Mouse (Mus musculus): ENCODE data around the gene 4930452B06Rik.

Gene 4930452B06Rik

DNA sequence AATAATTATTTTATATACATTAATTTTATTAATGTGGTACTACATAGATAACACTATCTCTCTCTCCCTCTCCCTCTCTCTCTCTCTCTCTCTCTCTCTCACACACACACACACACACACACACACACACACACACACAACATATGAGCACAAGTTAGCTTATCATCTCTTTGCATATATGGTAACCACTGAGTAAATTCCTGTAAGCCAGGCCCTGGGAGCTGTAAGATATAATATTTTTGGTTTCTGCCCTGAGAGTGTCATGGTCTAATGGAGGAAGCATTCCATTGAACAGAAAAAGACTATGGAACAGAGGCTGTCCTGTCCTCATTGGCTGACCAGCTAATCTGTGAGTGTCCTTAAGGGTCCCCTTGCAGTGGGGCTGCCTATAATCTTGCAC is 216.7 kb downstream of the 4930452B06Rik start:
- DNase-seq: no peak

DNA sequence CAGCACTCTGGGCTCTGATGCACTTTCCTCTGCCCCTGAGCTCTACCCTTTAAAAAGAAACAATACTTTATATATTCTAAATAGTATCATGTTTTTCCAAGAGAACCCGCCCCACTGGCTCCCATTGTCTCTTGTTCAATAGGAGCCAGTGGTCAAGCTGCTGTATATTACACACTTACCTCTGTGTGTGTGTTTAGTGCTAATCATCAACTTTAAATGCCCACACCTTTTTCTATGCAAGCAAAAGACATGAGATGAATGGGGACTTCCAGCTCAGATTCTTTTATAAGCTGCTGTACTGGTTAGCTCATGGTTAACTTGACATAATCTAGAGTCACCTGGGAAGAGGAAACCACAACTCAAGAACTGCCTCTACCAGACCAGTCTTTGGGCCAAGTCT is 218.7 kb downstream of the 4930452B06Rik start:
- no peak for DNase-seq

DNA sequence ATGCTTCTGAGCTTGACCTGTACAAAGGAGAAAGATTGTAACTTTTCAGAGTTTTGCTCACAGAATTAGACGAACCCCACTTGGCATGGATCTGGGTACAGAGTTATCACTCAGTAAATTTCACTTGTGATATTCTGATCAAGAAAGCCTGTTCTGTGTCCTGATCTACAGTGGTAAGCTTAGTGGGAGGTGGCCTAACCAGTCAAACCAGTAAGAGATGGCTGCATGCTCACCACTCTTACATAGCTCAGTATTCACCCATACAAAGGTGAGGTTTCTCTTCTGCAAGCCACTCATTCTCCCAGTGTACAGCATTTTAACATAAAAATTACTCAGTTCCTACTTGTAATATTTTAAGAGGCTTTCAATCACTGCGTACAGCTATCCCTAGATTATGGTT is 221.7 kb downstream of the 4930452B06Rik start:
- no peak for DNase-seq

DNA sequence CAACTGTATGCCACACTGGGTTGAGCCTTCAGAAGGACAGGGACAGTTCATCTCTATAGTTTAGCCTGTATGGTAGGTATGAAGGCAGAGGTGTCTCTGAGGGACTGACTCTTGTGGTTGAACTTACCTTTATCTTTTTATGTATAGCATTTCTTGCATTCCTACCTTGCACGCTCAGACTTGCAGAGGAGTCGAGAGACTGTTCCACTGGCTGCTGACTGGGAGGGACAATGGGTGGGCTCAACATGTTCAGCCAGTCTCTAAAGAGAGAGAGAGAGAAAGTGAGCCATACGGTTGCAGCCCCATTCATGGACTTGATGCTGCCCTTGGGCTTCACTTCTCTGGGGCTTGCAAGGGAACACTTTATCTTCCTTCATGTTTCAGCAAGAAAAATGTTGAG is 223.3 kb downstream of the 4930452B06Rik start:
- no peak for DNase-seq

DNA sequence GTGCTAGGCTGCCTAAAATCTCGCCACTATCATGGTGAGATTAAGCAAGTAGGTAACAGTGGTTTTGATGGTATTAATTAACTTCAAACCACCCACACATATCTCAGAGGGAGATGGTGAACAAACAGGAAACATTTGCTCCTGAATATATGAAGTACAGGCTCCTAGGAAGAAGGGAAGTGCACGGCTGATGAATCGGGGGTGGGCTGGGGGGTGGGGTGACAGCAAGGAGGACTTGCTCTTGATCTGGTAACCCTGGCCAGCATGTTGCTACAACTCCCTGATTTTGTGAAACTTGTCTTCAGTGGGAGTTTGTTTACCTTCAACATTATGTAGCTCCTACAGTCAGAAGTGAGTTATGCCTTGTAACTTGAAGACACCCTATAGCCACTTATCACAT is 224.4 kb downstream of the 4930452B06Rik start:
- DNase-seq: no peak

DNA sequence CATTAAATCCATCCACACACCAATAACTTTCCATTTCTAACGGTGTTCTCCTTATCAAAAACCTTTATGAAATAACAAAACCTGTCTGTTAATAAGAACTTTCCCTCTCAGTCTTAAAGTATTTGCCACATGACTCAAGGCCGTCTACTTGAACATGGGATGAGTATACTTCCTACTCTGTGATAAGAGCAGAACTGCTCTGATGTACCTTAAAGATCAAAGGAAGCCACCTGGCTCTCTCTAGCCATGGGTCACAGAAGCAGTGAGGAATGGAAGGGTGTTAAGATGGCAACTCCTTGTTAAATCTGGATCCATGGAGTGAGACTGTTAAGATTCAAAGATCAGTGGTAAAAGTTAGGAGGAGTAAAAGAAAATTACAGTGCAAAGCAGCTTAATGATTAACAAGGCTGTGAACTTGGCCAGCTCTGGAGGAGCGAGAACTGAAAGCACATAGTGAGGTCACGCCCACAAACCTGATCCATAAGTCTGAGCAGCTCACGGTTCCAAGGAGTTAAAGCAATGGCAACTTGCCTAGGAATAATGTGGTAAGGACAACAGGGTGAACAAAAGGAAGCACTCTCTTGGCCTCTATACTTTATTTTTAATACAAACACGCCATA is 235.3 kb downstream of the 4930452B06Rik start:
- DNase-seq: no peak

DNA sequence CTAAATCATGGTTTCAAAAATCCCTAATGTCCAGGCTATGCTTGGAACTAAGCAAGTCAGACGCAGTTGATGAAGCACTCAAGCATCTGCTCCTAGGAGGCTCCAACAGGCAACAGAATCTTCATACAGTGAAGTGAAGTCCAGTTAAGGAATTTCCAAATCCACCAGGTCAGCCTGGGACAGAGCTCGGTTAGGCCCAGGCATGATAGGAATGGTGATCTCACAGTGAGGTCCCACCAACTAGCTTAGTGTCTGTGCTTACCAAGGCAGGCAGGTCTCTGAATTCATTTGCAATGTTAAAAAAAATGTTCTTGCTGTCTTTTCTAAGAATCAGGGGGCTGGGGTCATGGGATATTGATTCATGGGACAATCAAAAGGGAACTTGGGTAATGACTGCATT is 236.3 kb downstream of the 4930452B06Rik start:
- no peak for DNase-seq

DNA sequence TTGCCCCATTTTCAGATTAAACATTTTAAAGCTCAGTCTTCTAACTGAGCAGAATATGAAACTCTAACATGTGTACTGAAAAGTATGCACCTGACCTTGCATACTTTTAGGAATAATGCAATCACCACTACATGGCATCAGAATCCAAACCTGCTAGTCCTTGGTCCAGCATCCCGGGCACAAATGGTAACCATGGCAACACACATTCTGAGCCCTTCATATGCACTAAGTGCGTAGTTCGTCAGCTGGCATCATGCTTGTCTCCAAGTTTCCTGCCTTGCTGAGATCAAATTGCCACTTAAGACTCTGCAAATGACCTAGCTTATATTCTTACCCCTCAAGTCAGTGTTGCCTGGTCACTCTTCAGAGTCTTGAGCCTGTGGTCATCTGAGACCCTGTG is 243.2 kb downstream of the 4930452B06Rik start:
- no peak for DNase-seq

DNA sequence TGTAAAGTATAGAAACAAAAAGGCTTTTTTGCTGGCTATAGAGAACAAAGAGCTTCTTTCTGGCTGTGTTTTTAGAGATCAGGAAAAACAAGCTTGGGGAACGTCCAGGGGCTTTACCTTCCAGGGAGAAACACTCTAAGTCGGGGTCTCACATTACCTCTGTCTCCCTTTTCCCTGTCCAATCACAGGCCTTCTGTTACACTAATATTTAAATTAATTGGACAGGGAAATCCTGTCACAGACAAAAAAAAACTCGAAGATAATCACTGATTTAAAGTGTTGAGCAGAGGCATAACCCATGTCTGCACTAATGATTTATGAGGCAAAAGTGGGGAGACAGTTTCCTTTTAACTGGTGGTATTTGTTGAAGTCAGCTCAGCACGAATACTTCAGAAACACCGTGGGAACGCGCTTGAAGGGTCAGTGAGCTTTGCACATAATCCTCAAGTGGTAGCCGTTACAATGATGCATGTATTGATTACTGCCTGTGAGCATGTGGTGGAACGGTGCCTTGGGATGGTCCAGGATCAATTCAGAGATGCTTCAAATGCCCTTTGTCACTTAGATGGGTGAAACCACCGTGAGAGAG is 244.7 kb downstream of the 4930452B06Rik start:
- DNase-seq: no peak

DNA sequence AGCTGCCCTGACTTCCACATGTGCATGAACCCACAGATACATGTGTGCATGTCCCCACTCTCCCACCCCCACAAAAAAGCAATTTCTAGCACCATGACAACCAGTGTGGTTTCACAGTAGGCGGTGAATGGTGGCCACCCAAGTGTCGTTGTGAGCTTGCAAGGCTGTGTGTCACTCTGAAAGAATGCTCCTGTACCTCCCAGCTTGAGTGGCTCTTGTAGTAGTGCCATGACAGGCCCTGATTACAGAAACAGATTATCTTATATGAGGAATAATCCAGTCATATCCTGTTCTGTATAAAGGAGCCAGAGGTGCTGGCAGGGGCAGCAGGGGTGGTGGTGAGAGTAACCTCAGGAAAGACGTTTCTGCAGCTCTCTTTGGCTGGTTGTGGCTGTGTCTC is 247.4 kb downstream of the 4930452B06Rik start:
- DNase-seq: no peak

DNA sequence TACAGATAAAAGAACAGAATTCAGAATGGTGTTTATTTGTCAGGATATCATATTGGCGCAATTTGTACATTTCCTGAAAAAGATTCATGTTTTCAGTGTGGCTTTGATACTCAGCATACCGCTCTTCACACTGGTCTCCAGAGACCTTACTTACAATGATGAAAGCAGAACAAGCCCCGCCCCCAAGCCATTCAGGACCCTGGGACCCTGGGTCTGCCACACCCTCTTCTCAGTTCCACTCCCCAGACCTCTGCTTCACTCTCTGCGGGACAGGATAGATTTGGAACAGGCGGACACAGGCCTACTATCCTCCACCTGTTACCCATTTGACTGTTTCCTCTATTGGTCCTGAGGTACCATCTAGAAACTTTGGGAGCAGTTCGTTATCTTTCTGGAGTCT is 260.1 kb downstream of the 4930452B06Rik start:
- no peak for DNase-seq

DNA sequence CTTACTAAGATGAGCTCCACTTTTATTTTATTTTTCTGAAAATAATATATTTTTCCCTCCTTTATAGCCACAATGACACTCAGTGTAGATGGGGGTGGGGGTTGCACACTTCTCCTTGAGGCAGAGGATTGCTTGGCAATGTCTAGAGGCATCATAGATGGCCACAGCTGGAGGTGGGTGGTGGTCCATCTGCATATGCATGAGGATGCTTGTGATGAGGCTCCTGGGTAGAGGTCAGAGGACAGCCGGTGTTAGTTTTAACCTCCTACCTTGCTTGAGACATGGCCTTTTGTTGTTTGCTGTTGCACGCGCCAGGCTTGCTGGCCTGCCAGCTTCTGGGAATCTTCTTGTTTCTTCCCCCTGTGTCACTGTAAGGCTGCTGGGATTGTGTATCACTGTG is 262.7 kb downstream of the 4930452B06Rik start:
- no peak for DNase-seq

DNA sequence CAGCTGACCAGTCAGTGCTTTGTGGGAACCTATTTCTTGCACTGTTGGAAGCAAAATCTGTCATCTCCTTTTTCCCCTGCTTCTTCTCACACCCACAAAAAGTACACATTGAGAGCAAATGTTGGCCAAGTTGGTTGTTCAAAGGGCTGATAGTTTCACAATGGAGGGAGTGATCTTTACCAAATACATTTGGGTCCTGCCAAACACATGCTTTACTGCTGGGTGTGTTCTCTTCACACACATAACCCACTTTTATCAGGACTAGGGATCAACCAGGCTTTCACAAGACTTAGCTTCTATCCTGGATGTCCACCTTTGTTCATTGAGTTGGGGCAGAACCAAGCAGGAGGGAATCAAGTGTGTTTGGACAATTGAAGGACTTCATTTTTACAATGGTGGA is 267.5 kb downstream of the 4930452B06Rik start:
- no peak for DNase-seq

DNA sequence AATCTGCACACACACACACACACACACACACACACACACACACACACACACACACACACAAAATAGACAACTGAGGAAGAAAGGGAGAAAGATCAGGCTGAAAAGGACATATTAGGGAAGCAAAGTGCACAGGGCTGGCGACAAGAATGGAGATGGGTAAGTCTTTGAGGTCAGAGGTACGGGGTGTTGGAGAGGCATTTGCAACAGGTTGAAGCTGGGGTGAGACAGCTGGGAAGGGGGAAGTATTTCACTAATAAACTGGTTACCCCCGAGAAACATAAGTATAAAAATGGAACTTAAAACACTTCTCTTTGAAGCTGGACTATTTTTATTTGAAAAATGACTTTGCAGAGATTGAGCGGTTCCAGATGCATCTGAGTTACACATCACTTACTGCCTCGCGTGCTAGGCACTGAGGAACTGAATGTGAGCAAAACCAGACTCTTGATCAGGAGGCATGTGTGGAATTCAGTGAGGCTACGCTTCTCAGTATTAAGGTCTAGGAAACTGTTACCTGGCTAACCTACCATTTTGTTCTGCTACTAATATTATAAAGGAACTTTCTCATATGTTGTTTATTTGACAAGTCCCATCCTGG is 270.3 kb downstream of the 4930452B06Rik start:
- DNase-seq: no peak

DNA sequence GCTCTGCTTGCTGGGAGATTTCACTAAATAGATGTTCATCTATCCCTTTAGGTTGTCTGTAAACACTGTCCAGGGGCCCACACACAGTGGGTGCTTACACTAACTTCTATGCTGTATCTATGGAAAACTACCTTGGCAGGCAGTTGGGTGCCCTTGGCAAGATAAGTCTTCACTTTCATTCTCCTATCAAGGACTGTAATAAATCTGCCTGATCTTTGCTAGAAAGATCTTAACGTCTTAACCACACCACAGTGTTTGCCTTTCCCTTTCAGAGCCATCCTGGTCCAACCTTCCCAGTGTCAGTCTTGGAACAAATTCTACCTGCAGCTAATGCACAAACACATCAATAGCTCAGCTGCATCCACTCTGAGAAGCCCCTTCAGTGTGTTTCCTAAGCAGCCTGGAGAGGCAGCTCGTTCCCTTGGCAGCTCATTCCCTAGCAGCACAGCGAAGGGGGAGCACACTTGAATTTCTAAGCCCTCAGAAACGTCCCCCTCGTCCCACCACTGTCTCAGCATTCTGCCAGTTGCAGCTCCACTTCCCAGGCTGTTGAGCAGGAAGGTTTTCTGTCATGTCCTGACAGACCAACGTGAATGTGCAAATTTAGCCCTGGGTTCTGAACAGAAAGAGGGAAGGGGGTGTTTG is 273.7 kb downstream of the 4930452B06Rik start:
- DNase-seq: no peak

All from right cerebral cortex, postnatal 25 days (tissue).